Mouse (Mus musculus): ENCODE data around the gene Nmral1.

GRCm38 (mm10) chr16:4718753-4719518 lies at the start of gene Nmral1:
- TF ChIP-seq NRF1 (IDR thresholded peaks at IDR 0.05; ENCODE audit: insufficient read depth, low read depth, low read length, poor library complexity, severe bottlenecking) = no peak
- TF ChIP-seq TAL1 (IDR thresholded peaks at IDR 0.05; ENCODE audit: low read length) = no peak
- no peak for TF ChIP-seq RCOR1 (IDR thresholded peaks at IDR 0.05; ENCODE audit: low read depth, low read length)
- TF ChIP-seq RAD21 (IDR thresholded peaks at IDR 0.05; ENCODE audit: low read depth, low read length) = no peak
